Mouse (Mus musculus) midbrain, embryonic 16.5 days (tissue): ENCODE results near the gene Slc7a5. TPM values are rescaled to one million over a fixed set of nuclear protein-coding genes. Genes with fewer than 3 reads are reported as not detected.

Experiments used
- ATAC-seq: fragments of 200-750 bp; cut with Nextera tagmentation; 2 replicates; pipeline ENCODE4 v1.8.0; 2017; ENCODE audit warnings: moderate TSS enrichment
- H3K27ac ChIP-seq: fragments of 300-500 bp; sonication (generic); 2 replicates; pipeline ENCODE4 v1.5.1; 2014; ENCODE audit warnings: mild to moderate bottlenecking, low read length, mixed read lengths
- H3K27me3 ChIP-seq: fragments of 300-500 bp; sonication (generic); 2 replicates; pipeline ENCODE4 v1.6.1; 2014; ENCODE audit warnings: low read depth, low read length, mixed read lengths; ENCODE audit not compliant: control insufficient read depth, insufficient read depth
- H3K36me3 ChIP-seq: fragments of 300-500 bp; sonication (generic); 2 replicates; pipeline ENCODE4 v1.6.1; 2014; ENCODE audit warnings: mild to moderate bottlenecking, low read length, moderate library complexity, mixed read lengths; ENCODE audit not compliant: control insufficient read depth, insufficient read depth
- H3K4me1 ChIP-seq: fragments of 300-500 bp; sonication (generic); 2 replicates; pipeline ENCODE4 v1.6.1; 2014; ENCODE audit warnings: mild to moderate bottlenecking, low read length, mixed read lengths; ENCODE audit not compliant: control insufficient read depth, insufficient read depth
- H3K4me2 ChIP-seq: fragments of 300-500 bp; sonication (generic); 2 replicates; pipeline ENCODE4 v1.6.1; 2014; ENCODE audit warnings: mild to moderate bottlenecking, low read length, mixed read lengths
- H3K4me3 ChIP-seq: fragments of 300-500 bp; sonication (generic); 2 replicates; pipeline ENCODE4 v1.5.1; 2014; ENCODE audit warnings: low read depth, mild to moderate bottlenecking, low read length, moderate library complexity, mixed read lengths
- H3K9ac ChIP-seq: fragments of 300-500 bp; sonication (generic); 2 replicates; pipeline ENCODE4 v1.6.1; 2014; ENCODE audit warnings: low read depth, low read length, mixed read lengths
- H3K9me3 ChIP-seq: fragments of 300-500 bp; sonication (generic); replicated peaks from 2 replicates; pipeline ENCODE4 v1.6.1; 2014; ENCODE audit warnings: mild to moderate bottlenecking, low read length, mixed read lengths; ENCODE audit not compliant: control insufficient read depth, poor library complexity, severe bottlenecking
- WGBS: fragments of 180-500 bp; shearing (Covaris S2); extraction: QIAGEN DNeasy Blood & Tissue Kit; methylation state at CpG from one replicate; pipeline ENCODE4 v1.1.7; 2014; 5-methylcytosine and 5-hydroxymethylcytosine counted together
- polyA plus RNA-seq: library from polyadenylated mRNA; unstranded; fragments of >200 nt; fragmentation: Nextera tagmentation; extraction: Ambion mirVana; gene quantifications from 2 replicates; pipeline ENCODE4 v1.2.1, GENCODE M21; 2015

Gene Slc7a5
- polyA plus RNA-seq, 1 experiment from 2014 or later: 50.8 TPM

DNA sequence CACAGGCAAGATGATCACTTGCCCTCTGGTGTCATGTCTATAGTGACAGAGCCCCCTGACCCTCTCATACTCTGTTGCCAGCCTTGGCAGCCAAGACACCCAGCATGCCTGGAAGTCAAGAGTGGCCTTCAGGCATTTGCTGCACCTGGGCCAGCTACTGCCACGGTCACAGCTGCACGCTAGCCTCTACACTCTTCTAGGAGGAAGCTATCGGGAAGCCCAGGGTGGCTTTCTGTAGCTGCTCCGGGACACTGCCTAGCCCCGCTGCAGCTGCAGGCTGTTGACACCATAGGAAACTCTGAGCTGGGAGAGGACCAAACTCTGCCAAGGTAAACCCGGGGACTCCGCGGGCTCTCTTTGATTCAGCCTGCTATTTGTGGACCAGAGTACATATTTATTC, 5.9 kb upstream of the Slc7a5 start:
- Histone ChIP-seq H3K4me2 (no peak overlapping the region), H3K4me1 (no peaks in the 10 kb centered on the region), H3K36me3 (no peaks in the 10 kb centered on the region), H3K27ac (no peak overlapping the region), H3K4me3 (no peak overlapping the region), H3K9me3 (no peaks in the 10 kb centered on the region), H3K9ac (no peak overlapping the region), H3K27me3 (peaks cover 2% of the 10 kb centered on the region; the same call in 1 of the 2 replicates)
- 79% methylated on average over 8 of the region's 8 CpGs for WGBS
- no peak for ATAC-seq

DNA sequence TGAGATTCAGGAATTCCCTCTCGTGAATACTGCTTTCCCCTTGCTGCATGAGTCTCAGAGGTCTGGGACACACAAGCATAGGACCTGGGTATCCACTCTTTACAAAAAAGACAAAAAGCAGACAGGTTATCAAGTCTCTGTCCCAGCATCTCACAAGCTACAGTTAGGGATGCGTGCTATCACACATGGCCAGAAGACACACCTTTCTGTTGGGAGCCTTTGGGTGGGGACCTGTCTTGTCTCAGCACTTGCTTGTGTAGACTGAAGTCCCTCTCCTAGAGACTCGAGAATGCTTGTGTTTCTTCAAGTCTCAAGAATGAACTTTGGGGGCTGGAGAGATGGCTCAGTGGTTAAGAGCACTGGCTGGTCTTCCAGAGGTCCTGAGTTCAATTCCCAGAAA, 5.3 kb upstream of the Slc7a5 start:
- Histone ChIP-seq H3K27ac (no peak overlapping the region), H3K9me3 (no peaks in the 10 kb centered on the region), H3K4me1 (peaks cover 2% of the 10 kb centered on the region; the same call in 1 of the 2 replicates), H3K4me2 (no peak overlapping the region), H3K36me3 (no peaks in the 10 kb centered on the region), H3K9ac (no peak overlapping the region), H3K27me3 (peaks cover 2% of the 10 kb centered on the region; the same call in 1 of the 2 replicates), H3K4me3 (no peak overlapping the region)
- 77% methylated on average over 3 of the region's 3 CpGs for WGBS
- ATAC-seq: no peak

DNA sequence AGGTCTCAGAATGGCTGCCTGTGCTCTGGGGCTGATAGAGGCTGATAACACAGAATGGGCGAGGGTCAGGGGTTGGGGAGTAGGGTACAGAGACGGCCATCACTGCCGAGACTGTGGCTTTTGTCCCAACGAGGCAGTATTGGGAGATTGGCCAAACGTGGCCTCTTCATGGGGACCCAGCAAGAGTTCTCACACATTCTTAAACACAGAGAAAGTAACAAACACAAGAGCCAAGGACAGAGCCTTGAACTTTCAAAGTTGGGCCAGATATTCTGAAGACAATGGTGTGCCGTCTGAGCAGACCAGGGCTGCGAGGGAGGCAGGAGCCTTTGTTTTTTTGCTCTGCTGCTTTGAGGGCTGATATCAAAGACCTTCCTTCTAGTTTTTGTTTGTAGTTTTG, 4.5 kb upstream of the Slc7a5 start:
- Histone ChIP-seq H3K36me3 (no peaks in the 10 kb centered on the region), H3K4me1 (peaks cover 3% of the 10 kb centered on the region; the same call in 1 of the 2 replicates), H3K4me3 (no peak overlapping the region), H3K27ac (peak overlapping the region; percentile 28), H3K27me3 (peaks cover 2% of the 10 kb centered on the region; the same call in 1 of the 2 replicates), H3K4me2 (no peak overlapping the region), H3K9me3 (no peaks in the 10 kb centered on the region), H3K9ac (no peak overlapping the region)
- ATAC-seq: no peak
- 66% methylated on average over 7 of the region's 7 CpGs for WGBS

DNA sequence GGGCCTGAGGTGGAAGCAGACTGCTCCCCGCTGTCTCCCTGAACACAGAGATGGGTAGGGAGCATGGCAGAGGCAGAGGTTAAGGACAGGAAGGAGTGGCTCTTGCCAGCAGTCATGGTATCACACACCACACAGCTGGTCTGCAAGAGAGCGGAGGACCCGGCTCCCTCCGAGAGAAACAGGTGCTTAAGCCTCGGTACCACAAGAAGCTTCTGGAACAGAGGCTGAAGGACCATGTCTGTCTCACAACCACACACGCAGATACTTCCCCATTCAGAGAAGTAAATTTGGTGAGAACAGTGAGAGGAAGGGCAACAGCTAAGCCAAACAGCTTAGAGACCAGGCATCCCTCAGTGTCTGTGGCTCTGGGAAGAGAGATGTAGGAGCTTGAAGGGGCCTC, 3.9 kb upstream of the Slc7a5 start:
- ATAC-seq: no peak

DNA sequence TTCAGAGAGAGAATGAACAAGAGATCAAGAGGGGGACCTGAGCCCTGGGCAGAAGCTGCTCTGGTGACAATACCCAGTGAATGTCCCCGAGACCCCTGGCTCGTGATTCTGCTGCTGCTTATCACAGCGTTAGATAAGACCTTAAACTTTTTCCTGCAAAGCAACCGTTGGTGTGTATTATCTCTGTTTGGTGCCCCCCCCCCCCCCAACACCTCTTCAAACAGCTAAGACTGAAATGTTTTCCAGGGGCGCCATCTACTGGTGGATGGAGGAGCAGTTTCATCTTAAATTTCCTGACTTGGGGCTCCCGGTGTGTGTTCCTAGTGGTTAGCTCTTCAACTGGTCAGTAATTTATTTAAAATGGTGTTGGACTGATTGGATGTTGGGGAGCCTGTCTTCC, 2.2 kb upstream of the Slc7a5 start:
- Histone ChIP-seq H3K27ac (no peak overlapping the region), H3K4me3 (no peak overlapping the region), H3K27me3 (peaks cover 2% of the 10 kb centered on the region; the same call in 1 of the 2 replicates), H3K4me1 (peaks cover 20% of the 10 kb centered on the region), H3K4me2 (no peak overlapping the region), H3K36me3 (no peaks in the 10 kb centered on the region), H3K9me3 (no peaks in the 10 kb centered on the region), H3K9ac (no peak overlapping the region)
- no peak for ATAC-seq
- WGBS: 3% methylated on average over 6 of the region's 6 CpGs

More for the DNA sequence above, 3.9 kb upstream of the Slc7a5 start:
- Histone ChIP-seq H3K4me1 (peaks cover 3% of the 10 kb centered on the region; the same call in 1 of the 2 replicates), H3K9me3 (no peaks in the 10 kb centered on the region), H3K4me3 (no peak overlapping the region), H3K4me2 (no peak overlapping the region), H3K36me3 (no peaks in the 10 kb centered on the region), H3K27me3 (peaks cover 2% of the 10 kb centered on the region; the same call in 1 of the 2 replicates), H3K27ac (peak overlapping the region; percentile 28), H3K9ac (no peak overlapping the region)
- WGBS: 95% methylated on average over 6 of the region's 6 CpGs

DNA sequence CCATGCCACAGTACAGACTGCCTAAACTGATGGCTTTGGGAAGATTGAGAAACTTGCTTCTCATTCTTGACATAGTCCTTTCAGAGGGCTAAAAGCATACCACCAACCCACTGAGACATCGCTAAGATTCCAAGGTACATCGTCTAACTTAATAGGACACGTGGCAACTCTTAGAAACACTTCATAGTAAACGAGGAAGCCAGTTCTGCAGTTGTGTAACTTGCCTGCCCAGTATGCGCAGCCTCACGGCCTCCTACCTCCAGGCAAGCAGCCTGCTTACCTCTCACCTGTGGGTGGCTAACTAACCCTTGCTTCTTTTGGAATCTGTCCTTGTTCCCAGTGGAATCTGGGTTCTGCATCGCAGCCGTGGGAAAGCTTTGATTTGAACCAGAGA, 1.7 kb upstream of the Slc7a5 start:
- H3K4me2 ChIP-seq: no peak overlapping the region
- H3K27ac ChIP-seq: no peak overlapping the region
- H3K4me3 ChIP-seq: no peak overlapping the region
- 72% methylated on average over 8 of the region's 8 CpGs for WGBS
- peaks cover 20% of the 10 kb centered on the region for H3K4me1 ChIP-seq
- no peaks in the 10 kb centered on the region for H3K9me3 ChIP-seq
- H3K36me3 ChIP-seq: no peaks in the 10 kb centered on the region
- no peak overlapping the region for H3K9ac ChIP-seq
- ATAC-seq: no peak
- H3K27me3 ChIP-seq: peaks cover 2% of the 10 kb centered on the region; the same call in 1 of the 2 replicates

DNA sequence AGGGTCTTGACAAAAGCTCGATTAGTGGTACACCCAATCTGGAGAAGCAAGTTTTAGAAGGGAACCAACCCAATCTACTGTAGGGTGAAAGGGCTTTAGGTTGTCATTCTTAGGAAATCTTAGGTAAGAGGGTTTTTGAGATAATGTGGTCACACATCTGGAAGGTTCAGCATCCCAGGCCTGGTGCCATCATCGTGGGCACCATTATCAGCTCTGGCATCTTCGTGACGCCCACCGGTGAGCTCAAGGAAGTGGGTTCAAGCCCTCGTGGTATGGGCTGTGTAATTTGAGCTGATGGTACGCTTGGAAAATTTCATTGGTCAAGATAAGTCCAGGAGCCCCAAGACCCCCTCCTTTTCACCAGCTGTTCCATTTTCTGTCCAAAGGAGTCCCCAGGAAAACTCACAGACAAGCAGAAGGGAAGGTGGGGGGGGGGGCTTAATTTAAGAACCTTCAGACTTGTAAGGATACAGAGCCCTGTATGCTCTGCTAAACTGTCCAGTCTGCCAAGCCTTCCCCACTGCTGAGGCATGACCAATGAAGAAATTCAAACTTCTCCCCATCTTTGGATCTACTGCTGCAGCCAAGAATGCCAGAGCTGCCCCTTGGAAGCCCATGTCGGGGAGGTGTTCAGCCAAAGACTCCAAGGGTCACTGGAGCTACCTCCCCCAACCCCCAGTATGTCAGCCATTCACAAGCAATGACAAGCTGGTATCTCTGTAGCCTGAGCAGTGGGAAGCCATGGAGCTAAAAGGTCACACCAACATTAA, 1.1 kb upstream of the Slc7a5 start:
- no peaks in the 10 kb centered on the region for H3K36me3 ChIP-seq
- H3K27me3 ChIP-seq: peaks cover 2% of the 10 kb centered on the region; the same call in 1 of the 2 replicates
- ATAC-seq: no peak
- no peak overlapping the region for H3K9ac ChIP-seq
- WGBS: 62% methylated on average over 8 of the region's 8 CpGs
- peak overlapping the region; percentile 76 for H3K4me2 ChIP-seq
- H3K27ac ChIP-seq: no peak overlapping the region
- H3K9me3 ChIP-seq: no peaks in the 10 kb centered on the region
- H3K4me1 ChIP-seq: peaks cover 20% of the 10 kb centered on the region
- H3K4me3 ChIP-seq: no peak overlapping the region

DNA sequence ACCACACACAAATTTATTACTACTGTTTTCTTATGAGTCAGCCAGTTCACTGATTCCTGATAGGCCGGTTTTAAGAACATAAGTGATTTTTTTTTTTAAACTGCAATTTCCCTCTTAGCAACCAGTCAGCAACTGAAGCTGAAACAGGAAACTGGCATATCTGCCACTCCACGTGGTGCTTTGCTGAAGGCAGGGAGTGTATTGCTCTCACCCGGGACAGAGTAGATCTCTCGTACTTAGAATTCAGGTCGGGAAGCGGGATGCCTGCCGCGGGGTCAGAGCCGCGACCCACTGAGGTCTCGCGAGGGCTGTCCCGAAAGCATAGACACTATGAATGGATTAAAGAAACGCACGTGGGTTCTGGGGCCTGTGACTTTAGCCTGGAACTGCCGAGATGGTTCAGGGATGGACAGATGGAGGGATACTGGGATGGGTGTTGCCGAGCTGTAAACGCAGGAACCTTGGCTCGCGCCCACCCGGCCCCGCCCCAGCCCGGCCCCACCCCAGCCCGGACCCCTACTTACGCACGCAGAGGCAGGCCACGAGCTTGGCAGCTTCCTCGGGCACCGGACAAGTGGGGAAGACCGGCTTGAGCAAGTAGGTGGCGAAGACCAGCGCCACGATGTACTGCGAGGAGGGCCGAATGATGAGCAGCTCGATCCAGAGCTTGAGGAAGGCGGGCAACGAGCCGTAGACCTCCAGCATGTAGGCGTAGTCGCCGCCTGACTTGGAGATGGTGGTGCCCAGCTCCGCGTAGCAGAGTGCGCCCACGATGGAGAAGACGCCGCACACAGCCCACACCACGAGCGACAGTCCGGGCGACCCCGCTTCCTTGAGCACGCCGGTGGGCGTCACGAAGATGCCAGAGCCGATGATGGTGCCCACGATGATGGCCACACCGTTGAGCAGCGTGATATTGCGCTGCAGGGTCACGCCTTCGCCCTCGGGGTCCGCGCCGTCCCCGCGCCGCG, 667 bp downstream of the Slc7a5 start:
- H3K27ac ChIP-seq: peak overlapping the region; percentile 40
- under 1% methylated on average over 58 of the region's 72 CpGs for WGBS

More for the DNA sequence above, 667 bp downstream of the Slc7a5 start:
- peak overlapping the region; percentile 79 for H3K9ac ChIP-seq
- H3K4me3 ChIP-seq: peak overlapping the region; percentile 78
- H3K36me3 ChIP-seq: no peaks in the 10 kb centered on the region
- H3K4me2 ChIP-seq: peak overlapping the region; percentile 76
- H3K9me3 ChIP-seq: no peaks in the 10 kb centered on the region
- H3K4me1 ChIP-seq: peaks cover 20% of the 10 kb centered on the region
- peak; percentile 73 for ATAC-seq
- peaks cover 2% of the 10 kb centered on the region; the same call in 1 of the 2 replicates for H3K27me3 ChIP-seq
